Mouse (Mus musculus) heart, embryonic 14.5 days (tissue): ENCODE data around the gene Ifitm2. TPM values are rescaled to one million over a fixed set of nuclear protein-coding genes. Genes with fewer than 3 reads are reported as not detected.

Experiments used
- ATAC-seq: fragments of 200-750 bp; cut with Nextera tagmentation; 2 replicates; pipeline ENCODE4 v1.8.0; 2017; ENCODE audit warnings: low read depth, moderate TSS enrichment; ENCODE audit not compliant: insufficient number of reproducible peaks, insufficient read depth, low FRiP score
- H3K27ac ChIP-seq, 2 experiments: fragments of 200-500 bp in 1 of 2; fragments of 300-500 bp in 1 of 2; sonication (generic) in 1 of 2; replicated peaks in 1 of 2; 2 replicates each; pipeline ENCODE4 v1.5.1; 2012 to 2014; ENCODE audit warnings: low read depth in 2 of 2, low read length in 2 of 2, control low read depth in 1 of 2, mild to moderate bottlenecking in 1 of 2, mixed read lengths in 1 of 2; ENCODE audit not compliant: control insufficient read depth in 1 of 2, insufficient read depth in 1 of 2
- H3K27me3 ChIP-seq: fragments of 300-500 bp; sonication (generic); 2 replicates; pipeline ENCODE4 v1.6.1; 2014; ENCODE audit warnings: mild to moderate bottlenecking, low read length, control low read depth; ENCODE audit not compliant: control insufficient read depth, insufficient read depth
- H3K36me3 ChIP-seq: fragments of 300-500 bp; sonication (generic); 2 replicates; pipeline ENCODE4 v1.6.1; 2014; ENCODE audit warnings: mild to moderate bottlenecking, control low read depth, low read length, mixed read lengths; ENCODE audit not compliant: control insufficient read depth, insufficient read depth
- H3K4me1 ChIP-seq, 2 experiments: fragments of 200-500 bp in 1 of 2; fragments of 300-500 bp in 1 of 2; sonication (generic) in 1 of 2; 2 replicates each; pipeline ENCODE4 v1.6.1; 2012 to 2014; ENCODE audit warnings: low read length in 2 of 2, control low read depth in 1 of 2, mixed read lengths in 1 of 2; ENCODE audit not compliant: control insufficient read depth in 2 of 2, insufficient read depth in 2 of 2
- H3K4me2 ChIP-seq: fragments of 300-500 bp; sonication (generic); 2 replicates; pipeline ENCODE4 v1.6.1; 2014; ENCODE audit warnings: mild to moderate bottlenecking, low read length
- H3K4me3 ChIP-seq, 2 experiments: fragments of 200-500 bp in 1 of 2; fragments of 300-500 bp in 1 of 2; sonication (generic) in 1 of 2; 2 replicates each; pipeline ENCODE4 v1.5.1; 2012 to 2014; ENCODE audit warnings: low read length in 2 of 2, mild to moderate bottlenecking in 2 of 2, control low read depth in 1 of 2, low read depth in 1 of 2, moderate library complexity in 1 of 2; ENCODE audit not compliant: control insufficient read depth in 1 of 2, insufficient read depth in 1 of 2
- H3K9ac ChIP-seq: fragments of 300-500 bp; sonication (generic); 2 replicates; pipeline ENCODE4 v1.6.1; 2014; ENCODE audit warnings: mild to moderate bottlenecking, low read length
- H3K9me3 ChIP-seq: fragments of 300-500 bp; sonication (generic); 2 replicates; pipeline ENCODE4 v1.6.1; 2016; ENCODE audit warnings: low read length, control low read depth; ENCODE audit not compliant: control insufficient read depth
- WGBS: fragments of 180-500 bp; shearing (Covaris S2); extraction: QIAGEN DNeasy Blood & Tissue Kit; methylation state at CpG from one replicate; pipeline ENCODE4 v1.1.7; 2014; 5-methylcytosine and 5-hydroxymethylcytosine counted together
- polyA plus RNA-seq: library from polyadenylated mRNA; unstranded; fragments of >200 nt; fragmentation: Nextera tagmentation; extraction: Ambion mirVana; gene quantifications from 2 replicates; pipeline ENCODE4 v1.2.1, GENCODE M21; 2014

Gene Ifitm2
- polyA plus RNA-seq, 1 experiment from 2014 or later, result 692 TPM

GRCm38 (mm10) chr7:140954733-140955071 lies 1.1 kb downstream of the Ifitm2 start:
- no peaks in the 10 kb centered on the region for H3K9me3 ChIP-seq
- H3K36me3 ChIP-seq, result peaks cover 10% of the 10 kb centered on the region; the same call in 1 of the 2 replicates
- peak overlapping the region in 1 of 2 experiments; percentile 89; a peak in 2 of 4 replicates for H3K27ac ChIP-seq
- peak overlapping the region; percentile 57 to 63 for H3K4me3 ChIP-seq
- H3K4me2 ChIP-seq, result peak overlapping the region; percentile 82
- WGBS, result 5% methylated on average over 9 of the region's 9 CpGs
- H3K9ac ChIP-seq, result peak overlapping the region; percentile 80
- H3K27me3 ChIP-seq, result no peaks in the 10 kb centered on the region
- ATAC-seq, result no peak
- peaks cover 19 to 24% of the 10 kb centered on the region in 2 experiments for H3K4me1 ChIP-seq

- Histone ChIP-seq H3K4me2 (peak overlapping the region; percentile 82), H3K27ac (no peak overlapping the region; a peak in 1 of 4 replicates)
These were observed 1.7 kb downstream of the Ifitm2 start for GRCm38 (mm10) chr7:140953800-140954732.

GRCm38 (mm10) chr7:140953133-140953532 lies 2.7 kb downstream of the Ifitm2 start:
- no peak for ATAC-seq

More at GRCm38 (mm10) chr7:140953800-140954732, 1.7 kb downstream of the Ifitm2 start:
- Histone ChIP-seq H3K9ac (peak overlapping the region; percentile 80), H3K4me3 (peak overlapping the region; percentile 57 to 63), H3K36me3 (peaks cover 16% of the 10 kb centered on the region), H3K4me1 (peaks cover 19 to 24% of the 10 kb centered on the region in 2 experiments), H3K27me3 (no peaks in the 10 kb centered on the region), H3K9me3 (no peaks in the 10 kb centered on the region)
- WGBS, result 58% methylated on average over 15 of the region's 15 CpGs
- no peak for ATAC-seq

GRCm38 (mm10) chr7:140952441-140952840 lies 3.3 kb downstream of the Ifitm2 start:
- Histone ChIP-seq H3K27ac (no peak overlapping the region), H3K4me3 (no peak overlapping the region), H3K27me3 (no peaks in the 10 kb centered on the region), H3K4me1 (peaks cover 27 to 32% of the 10 kb centered on the region in 2 experiments), H3K36me3 (peaks cover 32% of the 10 kb centered on the region), H3K9ac (no peak overlapping the region), H3K4me2 (no peak overlapping the region), H3K9me3 (no peaks in the 10 kb centered on the region)
- 74% methylated on average over 7 of the region's 7 CpGs for WGBS
- no peak for ATAC-seq

More at GRCm38 (mm10) chr7:140953133-140953532, 2.7 kb downstream of the Ifitm2 start:
- Histone ChIP-seq H3K27me3 (no peaks in the 10 kb centered on the region), H3K36me3 (peaks cover 26% of the 10 kb centered on the region), H3K9ac (peak overlapping the region; percentile 30), H3K4me3 (no peak overlapping the region), H3K9me3 (no peaks in the 10 kb centered on the region), H3K4me1 (peaks cover 22 to 31% of the 10 kb centered on the region in 2 experiments), H3K4me2 (peak overlapping the region; percentile 82), H3K27ac (no peak overlapping the region)
- WGBS, result 71% methylated on average over 11 of the region's 11 CpGs

GRCm38 (mm10) chr7:140951765-140952164 lies 4.0 kb downstream of the Ifitm2 start:
- ATAC-seq, result no peak
- Histone ChIP-seq H3K4me1 (peaks cover 33 to 36% of the 10 kb centered on the region in 2 experiments), H3K4me3 (no peak overlapping the region), H3K9ac (no peak overlapping the region), H3K9me3 (no peaks in the 10 kb centered on the region), H3K36me3 (peaks cover 38% of the 10 kb centered on the region), H3K27me3 (no peaks in the 10 kb centered on the region), H3K27ac (peak overlapping the region in 1 of 2 experiments; percentile 39; a peak in 1 of 4 replicates), H3K4me2 (no peak overlapping the region)
- 69% methylated on average over 6 of the region's 6 CpGs for WGBS

- peak overlapping the region; percentile 39 to 63 for H3K27ac ChIP-seq
- H3K4me1 ChIP-seq, result peaks cover 30 to 43% of the 10 kb centered on the region in 2 experiments
- no peaks in the 10 kb centered on the region for H3K9me3 ChIP-seq
- H3K27me3 ChIP-seq, result no peaks in the 10 kb centered on the region
- no peak overlapping the region for H3K4me3 ChIP-seq
- no peak for ATAC-seq
- no peak overlapping the region; the same call in 1 of the 2 replicates for H3K4me2 ChIP-seq
- 50% methylated on average over 8 of the region's 8 CpGs for WGBS
- no peak overlapping the region for H3K9ac ChIP-seq
- peaks cover 45% of the 10 kb centered on the region for H3K36me3 ChIP-seq
These were observed 4.7 kb downstream of the Ifitm2 start for GRCm38 (mm10) chr7:140951051-140951450.

GRCm38 (mm10) chr7:140949824-140950530 lies 5.8 kb downstream of the Ifitm2 start, which contains the start of gene Ifitm5:
Ifitm5 (minus strand) TSS chr7:140950291.
- Histone ChIP-seq H3K36me3 (peaks cover 55% of the 10 kb centered on the region), H3K9ac (no peak within 1 kb of the TSS), H3K4me3 (no peak within 1 kb of the TSS), H3K4me1 (peaks cover 29 to 43% of the 10 kb centered on the region in 2 experiments), H3K9me3 (no peaks in the 10 kb centered on the region), H3K27ac (peak within 1 kb of the TSS; percentile 39 to 63), H3K27me3 (no peaks in the 10 kb centered on the region), H3K4me2 (no peak within 1 kb of the TSS; the same call in 1 of the 2 replicates)
- ATAC-seq, result no peak
- WGBS, result 85% methylated on average over 16 of the region's 16 CpGs
